Mouse (Mus musculus) liver, embryonic 11.5 days (tissue): ENCODE measurements around the gene Ak1. TPM values are rescaled to one million over a fixed set of nuclear protein-coding genes. Genes with fewer than 3 reads are reported as not detected.
A peak's percentile ranks its signal among the peaks of the same experiment; 100 is the strongest.

Experiments used
- ATAC-seq: fragments of 200-750 bp; cut with Nextera tagmentation; replicated peaks from 2 replicates; pipeline ENCODE4 v1.8.0; 2017; ENCODE audit warnings: moderate number of reproducible peaks, mild to moderate bottlenecking, moderate TSS enrichment, moderate library complexity; ENCODE audit not compliant: low FRiP score
- DNase-seq: peaks from one replicate; pipeline ENCODE4 v3.0.0-alpha.2; 2017; ENCODE audit warnings: low spot score
- H3K27ac ChIP-seq: fragments of 300-500 bp; sonication (generic); 2 replicates; pipeline ENCODE4 v1.5.1; 2014; ENCODE audit warnings: mild to moderate bottlenecking, low read depth, low read length, control low read depth
- H3K27me3 ChIP-seq: fragments of 300-500 bp; sonication (generic); replicated peaks from 2 replicates; pipeline ENCODE4 v1.6.1; 2014; ENCODE audit warnings: low read length, mixed read lengths; ENCODE audit not compliant: control insufficient read depth, insufficient read depth
- H3K36me3 ChIP-seq: fragments of 300-500 bp; sonication (generic); 2 replicates; pipeline ENCODE4 v1.6.1; 2014; ENCODE audit warnings: mild to moderate bottlenecking, low read length, moderate library complexity, mixed read lengths; ENCODE audit not compliant: control insufficient read depth, insufficient read depth
- H3K4me1 ChIP-seq: fragments of 300-500 bp; sonication (generic); replicated peaks from 2 replicates; pipeline ENCODE4 v1.6.1; 2014; ENCODE audit warnings: low read length, mixed read lengths; ENCODE audit not compliant: control insufficient read depth, insufficient read depth
- H3K4me2 ChIP-seq: fragments of 300-500 bp; sonication (generic); 2 replicates; pipeline ENCODE4 v1.6.1; 2014; ENCODE audit warnings: mild to moderate bottlenecking, control low read depth, moderate library complexity
- H3K4me3 ChIP-seq: fragments of 300-500 bp; sonication (generic); 2 replicates; pipeline ENCODE4 v1.5.1; 2014; ENCODE audit warnings: low read depth, low read length, control low read depth
- H3K9ac ChIP-seq: fragments of 300-500 bp; sonication (generic); 2 replicates; pipeline ENCODE4 v1.6.1; 2014; ENCODE audit warnings: low read depth, low read length, control low read depth
- H3K9me3 ChIP-seq: fragments of 300-500 bp; sonication (generic); 2 replicates; pipeline ENCODE4 v1.6.1; 2016; ENCODE audit warnings: low read length, inconsistent platforms, mixed read lengths; ENCODE audit not compliant: control insufficient read depth
- WGBS: fragments of 180-500 bp; shearing (Covaris S2); extraction: QIAGEN DNeasy Blood & Tissue Kit; methylation state at CpG from one replicate; pipeline ENCODE4 v1.1.7; 2014; 5-methylcytosine and 5-hydroxymethylcytosine counted together
- polyA plus RNA-seq: library from polyadenylated mRNA; unstranded; fragments of >200 nt; fragmentation: Nextera tagmentation; extraction: Ambion mirVana; gene quantifications from 2 replicates; pipeline ENCODE4 v1.2.1, GENCODE M21; 2014

Gene Ak1
- polyA plus RNA-seq, 1 experiment from 2014 or later, result 8.3 TPM

GRCm38 (mm10) chr2:32582830-32583799 lies 38.4 kb upstream of the Ak1 start:
- peak overlapping the region; percentile 3; the same call in 1 of the 2 replicates for H3K9ac ChIP-seq
- peak; percentile 57 for ATAC-seq
- H3K9me3 ChIP-seq, result no peaks in the 10 kb centered on the region

GRCm38 (mm10) chr2:32585149-32585714 lies 36.3 kb upstream of the Ak1 start:
- Histone ChIP-seq H3K9me3 (no peaks in the 10 kb centered on the region), H3K4me3 (no peak overlapping the region), H3K36me3 (no peaks in the 10 kb centered on the region; the same call in 1 of the 2 replicates), H3K4me1 (peaks cover 19% of the 10 kb centered on the region), H3K4me2 (no peak overlapping the region), H3K27me3 (peaks cover 3% of the 10 kb centered on the region), H3K9ac (no peak overlapping the region), H3K27ac (no peak overlapping the region)
- ATAC-seq (no peak), DNase-seq (no peak)
- WGBS, result 79% methylated on average over 7 of the region's 7 CpGs

More at GRCm38 (mm10) chr2:32582830-32583799, 38.4 kb upstream of the Ak1 start:
- peaks cover 21% of the 10 kb centered on the region for H3K27me3 ChIP-seq
- H3K4me2 ChIP-seq, result peak overlapping the region; percentile 62
- DNase-seq, result peak; percentile 77
- H3K27ac ChIP-seq, result no peak overlapping the region
- peak overlapping the region; percentile 31 for H3K4me3 ChIP-seq
- WGBS, result 12% methylated on average over 37 of the region's 37 CpGs
- H3K4me1 ChIP-seq, result peaks cover 13% of the 10 kb centered on the region
- no peaks in the 10 kb centered on the region for H3K36me3 ChIP-seq

- peaks cover 2% of the 10 kb centered on the region; the same call in 1 of the 2 replicates for H3K36me3 ChIP-seq
- H3K4me2 ChIP-seq, result peak within 1 kb of the TSS; percentile 75
- DNase-seq, result peak; percentile 95
- peaks cover 19% of the 10 kb centered on the region for H3K4me1 ChIP-seq
- no peaks in the 10 kb centered on the region; the same call in 1 of the 2 replicates for H3K27me3 ChIP-seq
- WGBS, result under 1% methylated on average over 38 of the region's 38 CpGs
- H3K9me3 ChIP-seq, result no peaks in the 10 kb centered on the region
- peak; percentile 87 for ATAC-seq
- H3K4me3 ChIP-seq, result peak within 1 kb of the TSS; percentile 58
- H3K9ac ChIP-seq, result peak within 1 kb of the TSS; percentile 63
- H3K27ac ChIP-seq, result peak within 1 kb of the TSS; percentile 33; the same call in 1 of the 2 replicates
Observed at GRCm38 (mm10) chr2:32586871-32587351, 34.6 kb upstream of the Ak1 start, which contains the start of gene St6galnac4. Gene St6galnac4, plus strand, starts transcription at chr2:32587095.

GRCm38 (mm10) chr2:32587731-32588321 lies 33.7 kb upstream of the Ak1 start:
- peaks cover 2% of the 10 kb centered on the region; the same call in 1 of the 2 replicates for H3K36me3 ChIP-seq

GRCm38 (mm10) chr2:32589213-32589795 lies 32.3 kb upstream of the Ak1 start:
- H3K27me3 ChIP-seq, result no peaks in the 10 kb centered on the region
- 0 out of 2 replicates have a peak overlapping the region, but pooled peaks have one; percentile 6 for H3K9ac ChIP-seq
- peak overlapping the region; percentile 32 for H3K4me2 ChIP-seq
- ATAC-seq (no peak), DNase-seq (no peak)
- H3K4me3 ChIP-seq, result no peak overlapping the region
- H3K36me3 ChIP-seq, result peaks cover 9% of the 10 kb centered on the region
- 79% methylated on average over 11 of the region's 11 CpGs for WGBS
- no peak overlapping the region for H3K27ac ChIP-seq
- peaks cover 13% of the 10 kb centered on the region for H3K4me1 ChIP-seq
- H3K9me3 ChIP-seq, result no peaks in the 10 kb centered on the region

More at GRCm38 (mm10) chr2:32587731-32588321, 33.7 kb upstream of the Ak1 start:
- H3K4me2 ChIP-seq, result peak overlapping the region; percentile 75
- peaks cover 19% of the 10 kb centered on the region for H3K4me1 ChIP-seq
- ATAC-seq (no peak; the same call in 1 of the 2 replicates), DNase-seq (peak; percentile 50)
- peak overlapping the region; percentile 33; the same call in 1 of the 2 replicates for H3K27ac ChIP-seq
- H3K4me3 ChIP-seq, result peak overlapping the region; percentile 58
- no peaks in the 10 kb centered on the region for H3K9me3 ChIP-seq
- WGBS, result 10% methylated on average over 9 of the region's 9 CpGs
- peak overlapping the region; percentile 63 for H3K9ac ChIP-seq
- H3K27me3 ChIP-seq, result no peaks in the 10 kb centered on the region

- Histone ChIP-seq H3K27me3 (no peaks in the 10 kb centered on the region), H3K4me2 (no peak overlapping the region), H3K4me1 (peaks cover 13% of the 10 kb centered on the region), H3K4me3 (no peak overlapping the region), H3K27ac (no peak overlapping the region), H3K9me3 (no peaks in the 10 kb centered on the region), H3K9ac (no peak overlapping the region), H3K36me3 (peaks cover 13% of the 10 kb centered on the region)
- DNase-seq (no peak), ATAC-seq (no peak)
- 79% methylated on average over 10 of the region's 10 CpGs for WGBS
Observed at GRCm38 (mm10) chr2:32590224-32590623, 31.3 kb upstream of the Ak1 start.

GRCm38 (mm10) chr2:32591249-32591648 lies 30.3 kb upstream of the Ak1 start:
- no peak for ATAC-seq
- peaks cover 12% of the 10 kb centered on the region for H3K4me1 ChIP-seq
- no peaks in the 10 kb centered on the region for H3K27me3 ChIP-seq
- H3K4me2 ChIP-seq, result no peak overlapping the region
- WGBS, result 84% methylated on average over 6 of the region's 6 CpGs
- H3K4me3 ChIP-seq, result no peak overlapping the region
- H3K9me3 ChIP-seq, result no peaks in the 10 kb centered on the region
- DNase-seq, result no peak
- H3K36me3 ChIP-seq, result peaks cover 21% of the 10 kb centered on the region
- H3K27ac ChIP-seq, result no peak overlapping the region
- no peak overlapping the region for H3K9ac ChIP-seq

GRCm38 (mm10) chr2:32596725-32597124 lies 24.8 kb upstream of the Ak1 start:
- Histone ChIP-seq H3K9ac (no peak overlapping the region), H3K27ac (no peak overlapping the region), H3K36me3 (peaks cover 19% of the 10 kb centered on the region), H3K4me2 (no peak overlapping the region), H3K4me1 (peaks cover 6% of the 10 kb centered on the region), H3K4me3 (no peak overlapping the region), H3K9me3 (no peaks in the 10 kb centered on the region), H3K27me3 (no peaks in the 10 kb centered on the region)
- DNase-seq, result no peak
- 93% methylated on average over 13 of the region's 13 CpGs for WGBS
- no peak for ATAC-seq
